Mouse (Mus musculus): ENCODE results near the gene Armc12.
A peak's percentile ranks its signal among the peaks of the same experiment; 100 is the strongest.
"Not testable (repeated sequence)": the region's sequence is repeated elsewhere in the genome, so short reads cannot be mapped to it uniquely, and the experiment has no call there.

Armc12 gene

DNA sequence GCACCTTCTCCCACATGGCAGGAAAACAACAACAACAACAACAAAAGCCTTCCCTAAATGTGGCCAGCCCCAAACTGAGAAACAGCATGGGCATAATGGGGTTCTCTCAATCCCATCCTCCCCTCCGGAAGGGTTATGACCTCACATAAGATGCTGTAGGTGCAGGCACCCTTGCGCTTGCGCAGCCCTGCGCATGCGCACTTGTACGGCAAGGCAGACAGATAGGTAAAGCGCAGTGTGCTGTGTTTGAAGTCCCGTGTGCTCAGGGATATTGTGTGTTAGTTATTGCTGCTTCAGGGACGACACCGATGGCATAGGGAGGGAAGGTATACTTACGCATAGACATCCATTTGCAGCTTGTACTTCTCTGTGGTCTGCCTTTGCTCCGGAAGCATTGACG is 2.7 kb downstream of the Armc12 start:
- DNase-seq = no peak

- DNase-seq = no peak
These were observed 7.3 kb downstream of the Armc12 start for GRCm38 (mm10) chr17:28537881-28538280.

GRCm38 (mm10) chr17:28546925-28547324 is 16.3 kb downstream of the Armc12 start:
- DNase-seq = peak in 1 of 2 experiments; percentile 25

- DNase-seq = no peak
These were observed 17.9 kb downstream of the Armc12 start for GRCm38 (mm10) chr17:28548550-28548949.

DNA sequence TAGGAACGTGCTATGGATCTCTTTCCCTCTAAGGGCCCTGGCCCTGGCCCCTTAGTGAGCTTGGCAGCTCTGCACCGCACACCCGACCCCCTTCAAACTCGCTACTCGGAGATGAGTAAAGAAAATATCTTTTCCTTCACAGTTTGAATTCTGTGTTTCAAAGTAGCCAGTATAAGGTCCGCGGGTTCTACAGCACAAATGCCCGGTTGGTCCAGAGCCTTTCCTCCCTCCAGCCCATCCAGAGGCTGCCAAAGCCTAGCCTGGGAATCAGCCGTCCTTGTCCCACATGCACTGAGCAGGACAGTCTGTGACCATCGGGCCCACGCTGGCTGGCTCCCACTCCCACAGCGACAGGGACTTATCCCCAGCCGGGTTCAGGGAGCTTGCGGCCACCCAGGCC is 18.5 kb downstream of the Armc12 start, which contains the start of gene Clpsl2:
Gene Clpsl2 (plus strand): TSS at position 301 of the 400 bp plus-strand sequence.
- DNase-seq = no peak

DNA sequence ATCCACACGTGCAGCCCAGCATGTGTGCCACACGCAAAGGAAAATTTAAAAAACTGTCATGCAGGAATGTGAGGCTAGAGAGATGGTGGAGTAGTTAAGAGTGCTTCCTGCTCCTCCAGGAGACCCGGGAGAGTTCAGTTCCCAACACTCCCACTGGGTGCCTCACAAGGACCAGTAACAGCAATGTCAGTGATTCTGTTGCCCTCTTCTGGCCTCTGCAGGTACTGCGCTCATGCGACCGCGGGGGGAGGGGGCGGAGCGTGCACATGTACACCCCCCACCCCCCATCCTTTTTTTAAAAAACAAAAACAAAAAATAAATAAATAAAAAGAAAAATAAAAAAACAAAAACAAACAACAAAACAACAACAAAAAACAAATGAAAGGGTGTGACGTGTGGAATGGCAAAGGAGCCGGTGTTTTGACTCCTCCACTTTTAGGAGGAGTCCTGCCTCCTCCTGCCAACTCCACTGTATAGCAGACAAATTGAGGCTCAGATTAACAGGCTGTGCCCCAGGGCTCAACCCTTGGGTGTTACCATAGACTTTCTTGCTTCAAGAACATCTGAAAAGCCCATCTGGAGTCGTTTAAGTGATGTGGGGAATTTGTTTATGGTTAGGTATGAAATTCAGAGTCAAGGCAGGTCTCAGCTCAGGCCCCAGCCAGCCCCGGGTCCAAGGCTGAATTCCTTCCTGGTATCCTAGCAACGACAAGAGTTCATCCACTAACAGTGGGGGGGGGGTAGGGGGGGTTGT is 22.6 kb downstream of the Armc12 start:
- peak; percentile 32 to 71 for DNase-seq

DNA sequence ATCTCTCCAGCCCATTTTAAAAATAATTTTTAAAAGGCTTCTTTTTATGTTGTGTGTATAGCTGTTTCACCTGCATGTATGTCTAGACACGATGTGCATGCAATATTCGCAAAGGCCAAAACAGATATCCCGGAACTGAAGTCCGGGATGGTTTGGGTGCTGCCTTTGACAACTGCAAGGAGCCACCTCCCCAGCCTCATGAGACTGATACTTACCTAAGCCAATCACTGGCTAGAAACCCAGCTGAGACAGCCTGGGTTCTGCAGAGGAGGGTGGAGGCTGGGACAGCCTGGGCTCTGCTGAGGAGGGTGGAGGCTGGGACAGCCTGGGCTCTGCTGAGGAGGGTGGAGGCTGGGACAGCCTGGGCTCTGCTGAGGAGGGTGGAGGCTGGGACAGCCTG is 23.4 kb downstream of the Armc12 start:
- DNase-seq = not testable (repeated sequence)

GRCm38 (mm10) chr17:28556635-28557396 is 26.2 kb downstream of the Armc12 start:
- DNase-seq = no peak

DNA sequence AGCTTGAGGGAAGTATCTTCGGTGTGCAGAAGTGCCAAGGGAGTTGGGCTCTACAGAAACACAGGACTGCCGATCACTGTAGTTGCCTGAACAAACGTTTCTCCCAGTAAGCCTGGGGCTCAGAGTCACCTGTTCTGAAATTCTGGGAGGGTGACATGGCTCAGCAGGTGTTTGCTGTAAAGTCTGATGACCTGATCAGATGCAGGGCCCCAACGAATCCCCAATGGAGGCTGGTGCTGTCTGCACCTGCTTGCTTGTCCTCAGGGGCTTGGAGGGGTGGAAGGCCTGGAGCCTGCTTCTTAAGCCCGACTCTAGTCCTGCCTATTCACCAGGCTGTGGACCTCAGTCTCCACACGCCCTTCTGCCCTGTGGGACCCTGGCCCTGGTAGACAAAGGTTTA is 27.2 kb downstream of the Armc12 start:
- DNase-seq = no peak

GRCm38 (mm10) chr17:28560598-28560997 is 30.0 kb downstream of the Armc12 start, which contains the start of gene Clps:
TSS of gene Clps (minus strand) at chr17:28560766.
- no peak for DNase-seq

DNA sequence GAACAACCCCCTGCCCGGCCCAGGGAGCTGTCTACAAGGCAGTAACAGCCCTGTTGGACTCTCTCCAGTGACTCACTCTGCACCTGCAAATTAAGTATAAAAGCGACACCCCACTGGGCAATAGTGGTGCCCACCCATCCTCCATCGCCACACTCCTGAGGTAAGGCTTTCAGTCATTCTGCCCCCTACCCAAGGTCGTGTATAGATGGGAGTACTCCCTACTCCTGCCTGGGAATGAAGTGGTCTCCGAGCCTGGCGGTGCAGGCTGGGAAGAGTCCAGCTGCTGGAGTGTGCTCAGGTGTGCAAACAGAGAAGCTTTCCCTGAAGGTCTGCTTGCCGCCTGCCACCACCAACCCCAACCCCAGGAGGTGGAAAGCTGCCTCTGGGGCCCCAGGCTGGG is 31.0 kb downstream of the Armc12 start:
- no peak for DNase-seq

DNA sequence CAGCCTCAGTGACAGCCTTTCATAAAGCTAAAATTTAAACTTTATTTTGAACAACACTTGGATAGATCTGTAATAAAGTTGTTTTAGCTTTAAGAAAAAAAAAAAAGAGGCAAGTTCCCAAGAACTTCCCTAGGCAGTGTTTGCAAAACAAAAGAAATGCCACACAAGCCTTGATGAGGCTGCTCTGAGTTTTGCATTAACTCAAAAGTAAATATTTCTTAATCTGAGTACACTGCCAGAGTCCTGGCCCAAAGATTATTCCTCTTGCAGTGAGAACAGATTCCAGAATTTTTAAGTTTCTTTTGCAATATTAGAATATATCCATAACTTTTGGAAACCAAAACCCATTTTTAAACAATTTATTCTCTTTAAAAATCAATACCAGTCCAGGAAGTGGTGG is 34.6 kb downstream of the Armc12 start:
- DNase-seq = no peak

GRCm38 (mm10) chr17:28567541-28567940 is 36.9 kb downstream of the Armc12 start:
- no peak for DNase-seq

DNA sequence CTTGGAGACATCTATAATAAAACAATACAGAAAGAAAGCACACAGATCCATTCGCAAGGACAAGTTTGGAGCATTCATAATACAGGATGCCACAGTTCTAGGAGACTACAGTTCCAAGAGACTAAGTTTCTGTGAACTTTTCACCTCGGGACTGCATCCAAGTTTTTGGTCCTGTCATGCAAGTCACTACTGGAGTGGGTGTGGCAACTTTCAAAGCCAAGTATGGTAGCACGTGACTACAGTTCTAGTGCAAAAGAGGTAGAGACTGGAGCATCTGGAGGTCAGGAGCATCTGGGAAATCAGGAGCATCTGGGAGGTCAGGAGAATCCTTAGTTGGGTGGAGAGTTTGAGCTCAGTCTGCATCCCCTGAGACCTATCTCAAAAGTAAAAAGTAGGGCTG is 41.3 kb downstream of the Armc12 start:
- DNase-seq = no peak

- DNase-seq = no peak
These were observed 41.9 kb downstream of the Armc12 start for GRCm38 (mm10) chr17:28572521-28572920.

DNA sequence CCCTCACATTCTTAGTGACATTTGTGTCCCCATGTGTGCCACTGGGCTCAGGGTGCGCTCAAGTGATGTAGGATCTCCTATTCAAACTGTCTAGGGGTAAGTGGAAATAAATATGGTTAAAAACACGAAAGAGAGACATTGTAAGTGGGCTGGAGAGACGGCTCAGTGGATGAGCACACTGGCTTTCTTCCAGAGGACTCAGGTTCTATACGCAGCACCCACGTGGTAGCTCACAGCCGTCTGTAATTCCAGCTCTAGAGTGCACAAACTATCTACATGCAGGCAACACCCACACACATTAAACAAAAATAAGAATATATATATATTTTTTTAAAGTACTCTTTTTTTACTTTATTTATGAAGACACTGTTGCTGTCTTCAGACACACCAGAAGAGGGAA is 42.3 kb downstream of the Armc12 start:
- no peak for DNase-seq

- DNase-seq = no peak
These were observed 44.9 kb downstream of the Armc12 start, which contains the start of gene Lhfpl5 for GRCm38 (mm10) chr17:28575244-28576125. TSS of gene Lhfpl5 (plus strand) at chr17:28575641.

- peak in 1 of 2 experiments; percentile 20 for DNase-seq
These were observed 49.8 kb downstream of the Armc12 start for GRCm38 (mm10) chr17:28580396-28580795.

GRCm38 (mm10) chr17:28581056-28581455 is 50.5 kb downstream of the Armc12 start:
- DNase-seq = no peak

DNA sequence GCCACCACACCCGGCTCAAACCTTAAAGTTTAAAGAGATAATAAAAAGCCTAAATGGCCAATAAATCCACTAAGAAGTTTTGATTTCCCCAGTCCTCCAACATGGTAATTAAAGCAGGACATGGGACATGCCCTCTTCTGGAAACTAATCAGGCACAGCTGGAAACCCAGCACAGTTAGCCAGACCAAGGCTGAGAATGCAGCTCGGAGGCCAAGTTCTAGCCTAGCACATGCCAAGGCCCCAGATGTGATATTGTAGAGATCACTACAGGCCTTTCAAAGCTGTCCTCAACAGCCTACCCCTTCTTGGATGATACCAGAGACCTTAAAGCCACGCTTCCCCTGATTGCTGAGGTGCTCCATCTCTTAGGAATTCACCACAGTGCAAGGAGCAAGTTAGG is 55.9 kb downstream of the Armc12 start:
- DNase-seq = no peak

DNA sequence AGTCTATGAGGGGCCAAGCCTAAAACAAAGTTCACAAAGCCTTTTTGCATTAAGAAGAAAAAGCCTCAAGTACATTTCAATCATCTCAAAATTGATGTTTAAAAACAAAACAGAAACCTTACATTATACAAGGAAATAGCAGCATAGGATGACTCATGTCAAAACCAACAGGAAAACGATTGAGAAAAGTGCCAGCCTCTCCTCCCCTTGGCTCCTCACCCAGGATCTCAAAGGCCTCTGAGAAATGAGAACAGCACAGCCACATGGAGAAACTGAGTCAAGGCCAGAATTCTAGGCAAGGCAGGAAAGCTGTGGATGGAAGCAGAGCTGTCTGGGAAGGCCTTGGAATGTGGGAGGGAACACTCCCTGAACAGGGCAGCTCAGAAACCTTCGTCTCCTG is 58.0 kb downstream of the Armc12 start:
- no peak for DNase-seq
